Mouse (Mus musculus) regulatory T cell (primary cell): ENCODE measurements around the gene Lin37.

Experiments used
- in situ Hi-C: fragments of 300-600 bp; cut with MboI, MseI; formaldehyde crosslinking; loops from one replicate; pipeline ENCODE4 v1.15.1; 2025; ENCODE audit warnings: high pct_unique_total_duplicates

Lin37 gene

DNA sequence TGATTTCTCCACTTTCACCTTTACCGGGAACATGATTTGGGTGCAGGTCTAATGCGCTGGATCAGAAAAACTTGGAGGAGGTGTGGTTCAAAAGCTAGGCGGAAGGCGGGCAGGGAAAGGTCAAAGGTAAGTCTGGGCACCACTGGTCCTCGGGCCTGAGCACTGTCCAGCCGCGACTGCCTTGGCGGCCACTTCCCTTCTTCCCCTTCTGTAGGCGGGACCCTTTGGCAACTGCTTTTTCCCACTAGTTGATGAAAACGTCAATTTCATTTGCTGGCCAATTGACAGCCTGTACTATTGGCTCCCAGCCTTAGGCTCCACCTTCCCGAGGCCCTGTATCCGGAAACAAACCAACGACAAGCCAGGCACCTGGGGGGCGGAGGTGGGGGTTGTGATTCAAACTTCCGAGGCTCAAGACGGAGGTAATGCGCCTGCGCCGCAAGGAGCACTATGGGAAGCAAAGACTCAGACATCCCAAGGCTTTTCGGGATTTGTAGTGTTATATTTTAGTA lies at the start of gene Lin37:
TSS of gene Lin37 (minus strand) at position 396 of the 512 bp plus-strand sequence.
- in situ Hi-C loops, result no loop called here

DNA sequence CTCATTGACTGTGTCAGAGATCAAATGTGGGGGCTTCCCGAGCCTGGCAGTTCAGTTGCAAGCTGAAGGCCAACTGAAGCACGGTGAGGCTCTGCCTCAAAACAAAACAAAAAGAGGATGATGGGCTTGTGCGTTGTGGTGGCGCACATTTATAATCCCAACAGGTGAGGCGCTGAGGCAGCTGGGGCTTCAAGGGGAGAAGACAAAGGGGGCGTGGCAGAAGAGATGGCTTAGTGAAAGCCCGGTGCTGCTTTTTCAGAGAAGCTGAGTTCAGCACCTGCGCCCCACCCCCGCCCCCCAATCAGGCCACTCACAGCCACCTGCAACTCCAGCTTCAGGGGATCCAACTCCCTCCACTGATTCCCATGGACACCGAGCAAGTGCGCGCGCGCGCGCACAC lies 48.8 kb upstream of the Lin37 start:
- in situ Hi-C loops, result no loop called here

DNA sequence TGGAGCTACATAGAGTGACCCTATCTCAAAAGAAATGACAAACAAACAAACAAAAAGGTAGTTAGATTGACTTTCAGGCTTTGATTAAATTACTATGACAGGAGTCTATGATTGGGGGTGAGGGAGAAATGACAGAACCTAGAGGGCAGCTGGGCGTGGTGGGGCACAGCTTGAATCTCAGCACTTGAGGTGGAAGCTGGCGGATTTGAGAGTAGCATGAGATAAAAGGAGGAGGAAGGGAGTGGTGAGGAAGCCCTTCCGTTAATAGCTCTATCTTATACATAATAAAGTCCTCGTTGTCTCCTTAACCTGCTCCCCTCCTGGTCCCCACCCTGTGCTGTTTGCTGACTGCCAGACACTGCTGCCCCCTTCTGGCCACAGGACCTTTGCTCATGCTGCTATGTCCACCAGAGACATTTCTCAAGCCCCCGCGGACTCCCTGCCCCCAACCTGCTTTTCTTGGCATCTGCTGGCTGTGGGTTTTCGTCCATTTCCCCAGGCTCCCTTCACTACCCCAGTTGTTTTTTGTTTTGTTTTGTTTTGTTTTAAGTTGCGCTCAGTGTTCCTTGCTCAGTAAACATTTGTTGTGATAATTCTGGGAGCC lies 48.2 kb upstream of the Lin37 start:
- in situ Hi-C loops, result no loop called here

DNA sequence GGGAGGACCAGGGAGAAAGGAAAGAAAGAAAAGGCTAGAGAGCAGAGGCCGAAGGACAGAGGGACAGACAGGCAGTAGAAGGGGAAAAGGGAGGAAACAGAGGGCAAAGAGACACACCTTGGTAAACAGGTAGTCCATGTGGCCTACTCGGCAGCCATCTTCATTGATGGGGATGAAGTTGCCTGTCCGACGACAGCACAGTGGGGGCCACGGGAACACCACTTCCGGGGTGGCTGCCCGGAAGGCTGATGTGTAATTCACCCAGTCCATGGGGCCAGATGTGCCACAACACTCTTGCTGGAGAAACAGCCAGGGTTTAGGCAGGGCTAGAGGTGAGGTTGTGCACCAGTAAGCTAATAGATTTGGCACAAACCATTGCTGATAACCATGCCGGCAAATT lies 45.3 kb upstream of the Lin37 start:
- in situ Hi-C loops, result no loop called here

DNA sequence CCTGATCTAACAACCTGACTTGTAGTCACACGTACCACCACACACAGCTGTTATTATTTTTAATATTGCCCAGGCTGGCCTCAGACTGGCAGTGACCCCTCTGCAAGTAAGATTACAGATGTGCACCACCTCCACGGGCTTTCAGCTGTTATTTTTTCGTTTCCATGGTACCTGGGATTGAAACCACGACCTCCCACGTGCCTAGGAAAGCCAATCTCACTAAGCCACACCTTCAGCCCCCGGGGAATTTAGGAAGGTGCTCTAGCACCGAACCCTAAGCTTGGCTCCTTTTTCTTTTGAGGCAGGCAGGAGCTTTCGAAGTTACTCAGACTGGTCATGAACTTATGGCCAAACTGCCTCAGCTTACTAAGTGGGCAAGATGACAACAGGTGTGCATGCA lies 44.8 kb upstream of the Lin37 start:
- in situ Hi-C loops, result no loop called here

DNA sequence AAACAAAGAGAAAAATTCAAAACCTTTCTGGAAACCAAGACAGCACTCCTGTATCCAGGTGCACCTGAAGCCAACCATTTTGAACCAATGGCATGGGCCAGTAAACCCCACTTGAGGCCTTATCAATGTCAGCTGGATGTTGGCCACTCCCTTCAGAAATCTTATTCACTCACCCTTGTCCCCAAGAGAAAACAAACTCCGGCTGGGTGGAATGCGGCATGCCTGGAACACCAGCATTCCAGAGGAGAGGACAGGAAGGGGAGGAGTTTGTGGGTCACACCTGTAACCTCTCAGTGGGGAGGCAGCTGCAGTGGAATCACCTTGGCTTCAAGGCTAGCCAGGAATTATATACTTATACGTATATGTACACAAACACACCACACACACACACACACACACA lies 42.9 kb upstream of the Lin37 start:
- in situ Hi-C loops, result no loop called here

DNA sequence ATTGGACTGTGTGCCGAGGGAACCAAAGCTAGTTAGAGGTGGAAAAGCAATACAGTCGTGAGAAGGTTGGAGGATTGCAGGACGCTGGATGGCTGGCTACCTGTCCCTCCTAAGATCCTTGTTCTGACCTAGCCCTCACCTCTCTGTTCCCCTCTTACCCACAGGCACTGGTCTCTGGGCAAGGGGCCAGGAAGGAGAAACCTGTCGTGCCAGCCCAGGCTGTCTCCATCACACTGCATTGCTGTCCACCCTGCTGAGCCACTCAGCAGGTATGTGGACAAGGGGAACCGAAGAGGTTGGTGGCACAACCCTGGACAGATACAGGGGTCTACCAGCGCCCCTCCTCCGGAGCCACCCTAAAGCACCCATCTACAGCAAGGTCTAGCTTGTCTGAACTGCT lies 41.0 kb upstream of the Lin37 start:
- in situ Hi-C loops, result no loop called here

DNA sequence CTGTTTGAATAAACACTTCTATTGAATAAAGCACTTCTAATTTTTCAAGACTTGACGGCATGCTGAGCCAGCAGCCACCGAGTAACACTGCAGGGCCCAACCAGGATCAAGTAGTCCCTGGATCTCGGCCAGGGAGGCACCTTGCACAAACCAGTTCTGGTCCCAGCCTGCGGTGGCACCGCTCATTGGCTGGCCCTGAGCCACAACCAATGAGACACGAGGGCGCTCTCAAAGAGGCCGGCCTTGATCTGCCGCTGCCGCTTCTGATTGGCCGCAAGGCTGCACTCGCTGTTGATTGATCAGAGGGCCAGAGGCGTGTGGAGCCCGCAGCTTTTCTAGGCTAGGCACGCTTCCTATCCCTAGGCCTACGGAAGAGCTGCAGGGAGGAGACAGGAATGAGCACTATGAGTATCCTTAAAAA lies 40.3 kb upstream of the Lin37 start:
- in situ Hi-C loops, result loop anchor here (5.0 kb wide), 1 partner anchor 1793 kb away; the partner anchor contains the start of gene Hnrnpl

DNA sequence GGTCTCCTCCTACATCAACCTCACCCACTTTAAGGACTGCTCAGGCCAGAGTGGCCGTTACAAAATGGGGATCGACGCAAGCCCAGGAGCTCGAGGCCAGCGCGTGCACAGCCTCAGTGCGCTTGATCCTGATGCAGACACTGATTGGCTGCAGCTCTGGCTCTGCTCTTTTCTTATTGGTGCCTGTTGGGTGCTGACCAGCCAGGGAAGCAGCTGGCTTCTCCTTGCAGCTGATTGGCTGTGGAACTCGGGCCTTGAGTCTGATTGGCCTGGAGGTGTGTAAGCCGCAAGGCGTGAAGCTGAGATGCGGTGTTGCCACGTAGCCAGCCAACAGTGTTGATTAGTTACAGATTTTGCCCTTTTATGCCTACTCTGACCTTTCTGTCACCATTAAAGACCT lies 39.1 kb upstream of the Lin37 start, which contains the start of gene Zbtb32:
TSS of gene Zbtb32 (minus strand) at position 124 of the 400 bp plus-strand sequence.
- in situ Hi-C loops, result loop anchor here (5.0 kb wide), 1 partner anchor 1791 kb away; the partner anchor contains the start of gene Hnrnpl

DNA sequence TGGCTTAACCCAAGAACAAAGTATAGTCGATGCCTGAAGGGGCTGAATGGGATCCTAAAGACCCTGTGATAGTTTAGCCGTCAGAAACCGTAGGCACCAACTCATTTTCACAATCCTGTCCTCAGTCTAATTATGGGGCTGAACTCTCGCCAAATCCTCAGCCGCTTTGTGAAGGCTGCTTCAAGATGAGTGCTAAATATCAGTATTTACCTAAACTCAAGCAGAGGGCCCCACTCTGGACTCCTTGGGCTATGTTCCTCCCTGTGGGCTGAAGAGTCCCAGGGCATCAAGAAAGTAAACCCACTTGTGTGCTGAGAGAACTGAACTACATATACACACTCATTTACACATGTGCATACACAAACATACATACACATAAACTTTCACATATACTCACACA lies 37.2 kb upstream of the Lin37 start:
- in situ Hi-C loops, result loop anchor here (5.0 kb wide), 1 partner anchor 1790 kb away; the partner anchor contains the start of gene Hnrnpl

DNA sequence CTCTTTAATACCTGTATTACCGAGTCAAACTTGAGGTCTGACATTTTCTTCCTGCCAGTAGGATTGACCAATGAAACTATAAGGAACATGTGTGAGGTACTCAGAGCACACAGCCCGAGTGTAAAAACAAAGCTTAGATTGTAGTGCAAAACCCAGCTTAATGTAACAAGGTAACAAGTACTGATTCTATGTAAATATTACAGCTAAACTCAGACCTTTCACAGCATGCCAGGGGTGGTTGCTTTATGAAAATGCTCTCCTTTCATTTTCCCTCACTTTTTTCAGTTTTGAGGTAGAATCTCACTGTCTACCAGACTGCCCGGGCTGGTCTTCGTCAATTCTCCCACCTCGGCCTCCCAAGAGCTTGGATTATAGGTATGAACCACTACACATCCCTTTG lies 36.5 kb upstream of the Lin37 start:
- in situ Hi-C loops, result loop anchor here (5.0 kb wide), 1 partner anchor 1789 kb away; the partner anchor contains the start of gene Hnrnpl

DNA sequence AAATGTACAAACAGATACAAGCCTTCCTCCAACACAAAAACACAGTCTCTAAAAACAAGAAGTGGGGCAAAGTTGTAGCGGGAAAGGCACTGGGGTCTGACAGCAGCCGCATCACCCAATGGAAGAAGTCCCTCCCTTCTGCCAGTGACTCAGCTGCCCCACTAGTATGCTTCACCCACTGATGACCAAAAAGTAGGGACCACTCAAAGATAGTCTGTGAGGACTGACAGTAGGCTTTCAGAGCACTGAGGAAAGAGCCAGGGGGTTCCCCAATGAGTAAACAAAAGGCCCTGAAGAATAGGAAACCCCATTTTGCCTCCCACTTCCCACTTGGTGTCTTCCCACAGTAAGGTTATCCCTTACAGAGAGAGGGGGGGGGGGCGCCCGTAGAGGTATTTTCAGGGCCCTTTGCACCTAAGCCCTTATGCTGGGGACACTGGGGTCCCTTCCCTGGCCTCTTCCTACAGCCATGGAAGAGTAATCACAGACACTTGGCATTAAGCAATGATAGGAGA lies 34.9 kb upstream of the Lin37 start:
- in situ Hi-C loops, result loop anchor here (5.0 kb wide), 1 partner anchor 1787 kb away; the partner anchor contains the start of gene Hnrnpl

DNA sequence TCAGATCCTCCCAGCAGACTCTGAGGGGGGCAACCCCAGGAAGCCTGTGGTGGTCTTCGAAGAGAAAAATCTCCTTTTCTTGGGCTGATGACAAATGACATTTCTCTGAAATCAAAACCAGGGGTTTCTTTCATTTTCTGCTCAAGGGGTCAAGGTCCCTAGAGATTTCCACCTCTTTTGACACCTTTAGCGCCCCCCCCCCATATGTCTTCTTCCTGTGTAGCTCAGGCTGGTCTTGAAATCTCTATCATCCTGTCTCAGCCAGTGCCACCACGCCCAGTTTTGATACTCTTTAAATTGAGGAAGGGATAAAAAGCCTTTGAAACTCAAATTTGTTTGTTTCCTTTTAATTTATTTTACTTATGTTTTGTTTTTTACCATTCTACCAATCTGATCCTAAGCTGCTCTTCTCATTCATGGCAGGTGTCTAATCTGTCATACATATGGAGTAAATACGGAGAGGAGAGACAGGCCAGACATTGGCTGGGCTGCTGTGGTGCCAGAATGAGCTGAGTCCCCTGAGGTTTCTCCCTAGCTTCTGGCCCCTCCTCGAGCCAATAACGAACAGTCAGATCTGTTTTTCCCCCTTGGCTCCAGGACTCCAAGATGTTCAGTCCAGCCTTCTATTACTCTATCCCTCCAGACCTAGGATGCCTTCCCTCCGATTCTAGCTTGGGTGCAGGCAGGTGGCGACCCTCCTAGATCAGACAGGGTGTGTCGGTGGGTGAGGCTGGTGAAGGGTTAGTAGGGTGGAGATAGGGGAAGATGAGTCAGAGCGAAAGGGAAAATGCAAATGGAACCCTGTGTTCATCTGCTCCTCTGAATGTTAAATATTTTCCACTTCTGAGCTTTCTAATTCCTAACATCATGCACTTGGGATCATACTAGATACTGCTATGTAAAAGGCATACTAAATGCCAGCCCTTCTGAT lies 34.2 kb upstream of the Lin37 start:
- in situ Hi-C loops, result no loop called here

DNA sequence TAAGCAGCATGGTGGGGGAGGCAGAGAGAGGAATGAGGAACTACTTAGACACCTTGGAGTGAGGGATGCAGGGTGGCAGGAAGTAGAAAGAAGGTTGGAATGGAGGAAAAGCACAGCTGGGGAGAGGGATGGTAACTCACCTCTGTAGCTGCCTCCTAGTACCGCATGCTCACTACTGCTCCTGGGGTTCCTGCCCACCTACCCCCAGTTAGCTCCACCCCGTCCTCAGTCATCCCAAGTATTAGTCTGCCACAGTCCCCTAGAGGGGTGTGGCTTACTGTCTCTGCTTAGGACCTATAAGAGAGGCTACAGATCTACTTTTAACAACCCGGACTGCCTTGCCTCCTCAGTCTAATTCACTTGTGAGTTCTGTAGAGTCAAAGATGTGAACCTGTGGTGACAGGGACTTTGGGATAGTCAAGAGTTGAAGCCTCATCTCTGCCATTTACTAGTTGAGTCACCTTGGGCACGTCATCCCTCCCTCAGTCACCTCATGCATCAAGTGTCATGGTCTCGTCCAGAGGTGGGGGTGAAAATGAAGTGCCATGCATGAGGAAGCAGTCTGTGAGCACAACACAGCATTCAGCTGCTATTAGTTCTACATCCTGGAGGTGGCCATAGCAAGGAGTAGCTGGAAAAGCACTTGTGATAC lies 33.3 kb upstream of the Lin37 start:
- in situ Hi-C loops, result no loop called here

DNA sequence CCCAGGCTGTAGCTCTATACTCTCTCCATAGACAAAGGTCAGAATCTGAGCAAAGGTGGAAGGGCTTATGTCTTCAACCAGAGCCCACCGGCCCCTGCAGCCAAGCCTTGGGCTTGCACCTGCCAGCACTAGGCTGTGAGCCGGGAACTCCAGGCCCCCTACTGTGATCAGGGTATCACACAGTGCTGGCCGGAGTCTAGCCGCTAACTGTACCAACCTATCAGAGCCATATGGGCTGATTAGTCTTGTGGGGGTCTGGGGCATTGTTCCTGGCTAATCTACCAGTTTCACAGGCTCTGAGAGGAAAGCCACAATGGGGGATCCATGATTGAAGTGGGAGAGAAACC lies 31.9 kb upstream of the Lin37 start:
- in situ Hi-C loops, result no loop called here

DNA sequence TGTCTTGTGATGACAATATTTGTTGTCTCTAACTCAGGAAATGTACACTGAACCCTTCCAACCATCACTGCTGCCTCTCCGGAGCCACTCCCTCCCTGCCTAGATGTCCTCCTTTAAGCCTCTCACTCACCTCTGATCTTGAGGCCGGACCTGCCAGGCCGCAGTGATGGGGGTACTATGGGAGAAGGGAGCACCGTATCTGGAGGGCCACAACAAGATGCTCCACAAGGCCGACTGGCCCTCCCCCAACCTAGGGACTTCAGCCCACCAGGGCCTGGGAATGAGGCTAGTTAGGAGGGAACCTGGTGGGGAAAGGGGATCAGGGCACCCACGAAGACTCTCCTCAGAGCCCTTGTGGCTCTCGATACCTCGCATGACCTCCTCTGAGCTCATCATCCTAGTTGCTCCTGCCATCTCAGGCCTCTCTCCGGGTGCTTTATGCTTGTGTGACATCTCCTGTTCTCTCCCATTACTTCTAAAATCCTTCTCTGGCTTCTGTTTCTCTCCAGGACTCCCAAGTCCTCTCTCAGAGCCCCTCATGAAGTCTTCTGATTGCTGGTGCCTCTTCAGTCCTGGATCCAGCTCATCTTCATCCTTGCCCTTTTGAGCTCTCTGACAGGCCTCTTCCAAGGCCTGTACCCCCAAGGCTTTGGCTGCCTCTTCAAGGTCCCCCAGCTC lies 31.4 kb upstream of the Lin37 start:
- in situ Hi-C loops, result no loop called here

DNA sequence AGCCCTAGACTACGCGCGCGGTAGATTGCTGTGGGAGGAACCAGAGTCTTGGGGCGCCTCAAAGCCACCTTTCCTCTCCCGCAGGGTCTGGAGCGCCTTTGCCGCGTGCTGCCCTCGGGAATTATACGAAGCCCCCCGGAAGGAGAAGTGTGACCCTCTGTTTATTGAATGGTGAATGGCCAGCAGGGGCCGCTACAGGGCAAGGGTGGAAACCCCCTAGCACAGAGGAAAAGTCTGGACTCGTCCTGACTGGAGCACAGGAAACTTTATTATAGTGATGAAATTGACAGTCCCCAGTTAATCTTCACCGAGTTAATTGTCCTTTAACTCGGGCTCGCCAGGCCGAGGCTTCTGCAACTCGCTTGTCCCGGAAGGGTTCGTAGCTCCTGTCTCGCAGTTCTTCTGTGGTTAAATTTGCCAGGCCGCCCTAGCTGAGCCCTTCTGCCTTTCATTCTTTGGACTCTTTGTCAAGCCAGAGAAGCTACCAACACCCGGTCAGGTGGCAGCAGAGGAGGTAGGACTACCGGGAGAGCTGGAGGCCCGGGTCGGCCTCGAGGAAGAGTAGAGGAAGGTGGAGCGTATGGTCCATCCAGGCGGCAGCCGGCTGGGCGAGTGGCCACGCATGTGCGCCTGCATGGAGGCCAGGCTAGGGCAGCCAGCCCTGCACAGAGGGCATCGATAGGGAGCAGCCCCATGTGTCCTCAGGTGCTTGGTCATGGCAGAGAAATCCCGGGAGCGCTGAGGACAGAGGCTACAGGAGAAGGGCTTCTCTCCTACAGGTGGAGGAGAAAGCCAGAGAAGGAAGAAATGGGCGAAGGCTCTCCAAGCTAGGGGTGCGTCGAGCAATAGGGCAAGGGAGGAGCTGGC lies 30.0 kb upstream of the Lin37 start:
- in situ Hi-C loops, result no loop called here

DNA sequence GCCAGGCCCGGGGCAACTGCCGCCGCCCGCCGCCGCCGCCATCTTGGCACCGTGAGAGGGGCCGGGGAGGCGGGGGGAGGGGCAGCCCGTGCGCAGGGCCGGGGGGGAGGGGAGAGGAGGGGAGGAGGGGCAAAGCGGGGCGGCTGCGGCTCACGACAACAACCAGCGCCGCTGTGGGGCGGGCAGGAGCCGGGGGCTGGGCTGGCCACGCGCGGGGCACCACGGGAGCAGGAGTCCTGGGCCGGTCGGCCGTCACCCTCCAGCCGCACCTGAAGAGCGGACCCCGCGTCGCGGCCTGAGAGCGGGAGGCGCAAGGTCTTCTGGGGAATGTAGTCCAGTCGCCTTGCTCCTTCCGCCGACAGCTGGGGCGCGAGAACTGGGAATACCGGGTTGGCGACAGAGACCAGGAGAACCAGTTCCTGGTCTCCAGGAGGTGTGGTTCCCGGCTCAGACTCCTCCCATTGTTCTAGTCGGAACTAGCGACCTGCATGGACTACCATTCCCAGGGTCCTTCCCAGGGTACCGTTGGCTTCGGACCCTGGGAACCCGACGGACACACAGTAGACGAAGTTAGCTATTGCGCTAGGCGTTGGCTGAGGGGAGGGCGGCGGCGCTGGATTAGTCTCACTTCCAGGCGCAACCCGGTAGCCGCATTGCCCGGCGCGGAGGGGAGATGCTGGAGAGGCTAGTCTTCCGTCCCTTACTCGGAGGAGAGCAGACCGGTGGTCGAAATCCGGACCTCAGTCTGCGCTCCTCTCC lies 29.2 kb upstream of the Lin37 start, which contains the start of gene Kmt2b:
TSS of gene Kmt2b (minus strand) at position 51 of the 759 bp plus-strand sequence.
- in situ Hi-C loops, result no loop called here
